Comparison of ENCODE assay signal across 12 mouse cellular contexts in genomic region chr19:23809236-23809635, GRCm38 (mm10).
"Had no signal": no experiment of that assay in that cellular context is flagged by ENCODE, and none has a peak within 500 bp of the region (broad histone marks: within the 10 kb centered on the region; RNA-seq: fewer than 3 reads in every experiment).

No protein-coding gene starts in this region.

- DNase-seq: cerebellum, adult 2 months; cerebellum, adult 8-10 months; cerebellum, adult 9-10 months; embryo, embryonic 11 days; forebrain, postnatal 0 days; gastrocnemius, adult 2 months; gastrocnemius, postnatal 10 days; gastrocnemius, postnatal 14 days; gastrocnemius, postnatal 25 days; gastrocnemius, postnatal 36 days; heart, adult 18-20 months; heart, adult 2 months had no signal
